Mouse (Mus musculus): Measurements from ENCODE around the gene Mrpl20. TPM values are rescaled to one million over a fixed set of nuclear protein-coding genes. Genes with fewer than 3 reads are reported as not detected.
A peak's percentile ranks its signal among the peaks of the same experiment; 100 is the strongest.

The Mrpl20 gene
- polyA plus RNA-seq (2014; fragmentation: Nextera tagmentation; extraction: Ambion mirVana): 146 and 160 TPM in 2 replicates

DNA sequence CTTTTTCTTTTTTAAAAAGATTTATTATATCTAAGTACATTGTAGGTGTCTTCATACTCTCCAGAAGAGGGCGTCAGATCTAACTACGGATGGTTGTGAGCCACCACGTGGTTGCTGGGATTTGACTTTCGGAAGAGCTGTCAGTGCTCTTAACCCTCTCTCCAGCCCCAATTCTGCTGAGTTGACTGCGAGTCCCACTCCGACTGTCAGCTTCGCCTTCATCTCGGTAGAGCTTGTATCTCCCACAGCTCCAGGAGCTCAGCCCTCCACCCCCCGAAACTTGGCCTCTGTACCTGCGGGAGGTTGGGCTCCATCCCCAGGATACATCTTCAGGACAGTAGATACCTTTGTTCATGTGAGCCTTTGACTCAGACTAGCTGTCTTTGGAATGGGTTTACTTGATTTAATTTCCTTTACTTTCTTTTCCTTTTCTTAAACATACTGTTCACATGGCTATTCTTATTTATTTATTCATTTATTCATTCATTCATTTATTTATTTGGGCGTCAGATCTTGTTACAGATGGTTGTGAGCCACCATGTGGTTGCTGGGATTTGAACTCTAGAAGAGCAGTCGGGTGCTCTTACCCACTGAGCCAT is at the start of gene Mrpl20:
Mrpl20 (plus strand) TSS at position 138 of the 599 bp plus-strand sequence.
- Histone ChIP-seq H3K4me1 (ENCODE audit: control insufficient read depth in 2 of 2, insufficient read depth in 2 of 2, low read length in 2 of 2) (peaks cover 6 to 14% of the 10 kb centered on the region in 2 experiments), H3K9ac (ENCODE audit: low read length) (peak within 1 kb of the TSS; percentile 83), H3K4me3 (ENCODE audit: control insufficient read depth in 1 of 2, insufficient read depth in 1 of 2, low read depth in 1 of 2, low read length in 2 of 2) (peak within 1 kb of the TSS; percentile 73 to 74), H3K9me3 (ENCODE audit: control insufficient read depth, low read length) (no peaks in the 10 kb centered on the region), H3K4me2 (ENCODE audit: low read length) (peak within 1 kb of the TSS; percentile 79), H3K36me3 (ENCODE audit: control insufficient read depth, insufficient read depth, low read length) (peaks cover 27% of the 10 kb centered on the region), H3K27me3 (ENCODE audit: control insufficient read depth, insufficient read depth, low read length) (no peaks in the 10 kb centered on the region), H3K27ac (replicated peaks in 1 of 2; ENCODE audit: control insufficient read depth in 1 of 2, insufficient read depth in 1 of 2, low read depth in 2 of 2, low read length in 2 of 2) (peak within 1 kb of the TSS; percentile 40 to 48)
- WGBS: 6% methylated on average over 12 of the region's 12 CpGs
- no peak for ATAC-seq (ENCODE audit: insufficient number of reproducible peaks, insufficient read depth, low FRiP score, low read depth)

- Histone ChIP-seq H3K4me1 (ENCODE audit: control insufficient read depth in 2 of 2, insufficient read depth in 2 of 2, low read length in 2 of 2) (peaks cover 12 to 34% of the 10 kb centered on the region in 2 experiments), H3K4me2 (ENCODE audit: low read length) (peak overlapping the region; percentile 27), H3K27ac (replicated peaks in 1 of 2; ENCODE audit: control insufficient read depth in 1 of 2, insufficient read depth in 1 of 2, low read depth in 2 of 2, low read length in 2 of 2) (peak overlapping the region in 1 of 2 experiments; percentile 30; a peak in 1 of 4 replicates)
These were observed 45.7 kb upstream of the Mrpl20 start for GRCm38 (mm10) chr4:155757011-155757410.

DNA sequence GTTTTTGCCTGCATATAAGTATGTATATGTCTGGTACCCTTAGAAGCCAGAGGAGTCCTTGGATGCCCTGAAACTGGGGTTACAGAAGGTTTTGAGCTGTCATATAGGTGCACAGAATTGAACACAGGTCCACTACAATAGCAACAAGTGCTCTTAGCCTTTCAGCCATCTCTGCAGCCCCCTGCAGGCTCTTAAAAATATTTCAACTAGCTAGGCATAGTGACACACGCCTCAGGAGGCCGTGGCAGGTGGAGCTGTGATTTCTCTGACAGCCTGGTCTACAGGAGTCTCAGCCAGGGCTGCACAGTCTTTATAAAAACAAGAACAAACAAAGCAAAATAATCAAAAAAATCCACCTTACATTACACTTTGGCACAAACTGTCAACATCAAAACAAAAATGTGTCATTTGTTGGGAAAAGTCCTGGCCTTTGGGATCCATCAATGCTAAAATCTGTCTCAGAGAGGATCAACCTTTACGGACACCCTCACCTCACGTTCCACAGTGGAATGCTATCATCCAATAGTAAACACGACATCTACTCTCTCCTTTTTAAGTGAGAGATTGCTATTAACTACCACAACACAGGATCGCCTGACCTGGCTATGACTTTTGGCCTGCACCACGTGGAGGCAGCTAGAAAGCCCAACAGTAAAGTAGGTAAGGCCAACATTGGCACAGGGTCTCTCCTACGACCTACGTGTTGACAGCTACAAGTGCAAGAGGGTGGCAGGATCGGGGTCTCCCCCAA is 42.6 kb upstream of the Mrpl20 start:
- peaks cover 31% of the 10 kb centered on the region for H3K36me3 ChIP-seq (ENCODE audit: control insufficient read depth, insufficient read depth, low read length)
- H3K9ac ChIP-seq (ENCODE audit: low read length): peak overlapping the region; percentile 81
- H3K4me1 ChIP-seq (ENCODE audit: control insufficient read depth in 2 of 2, insufficient read depth in 2 of 2, low read length in 2 of 2): peaks cover 12 to 35% of the 10 kb centered on the region in 2 experiments
- H3K27ac ChIP-seq (replicated peaks in 1 of 2; ENCODE audit: control insufficient read depth in 1 of 2, insufficient read depth in 1 of 2, low read depth in 2 of 2, low read length in 2 of 2): peak overlapping the region; percentile 57 to 87
- 0 out of 2 replicates have a peak, but pooled peaks have one; percentile 6 for ATAC-seq (ENCODE audit: insufficient number of reproducible peaks, insufficient read depth, low FRiP score, low read depth)
- WGBS: 2% methylated on average over 10 of the region's 10 CpGs
- H3K4me2 ChIP-seq (ENCODE audit: low read length): peak overlapping the region; percentile 94
- no peaks in the 10 kb centered on the region for H3K9me3 ChIP-seq (ENCODE audit: control insufficient read depth, low read length)
- no peaks in the 10 kb centered on the region for H3K27me3 ChIP-seq (ENCODE audit: control insufficient read depth, insufficient read depth, low read length)
- peak overlapping the region; percentile 63 to 85 for H3K4me3 ChIP-seq (ENCODE audit: control insufficient read depth in 1 of 2, insufficient read depth in 1 of 2, low read depth in 1 of 2, low read length in 2 of 2)

More at GRCm38 (mm10) chr4:155757011-155757410, 45.7 kb upstream of the Mrpl20 start:
- H3K36me3 ChIP-seq (ENCODE audit: control insufficient read depth, insufficient read depth, low read length): peaks cover 60% of the 10 kb centered on the region
- peak overlapping the region; percentile 17; the same call in 1 of the 2 replicates for H3K9ac ChIP-seq (ENCODE audit: low read length)
- 56% methylated on average over 12 of the region's 12 CpGs for WGBS
- H3K9me3 ChIP-seq (ENCODE audit: control insufficient read depth, low read length): no peaks in the 10 kb centered on the region
- H3K27me3 ChIP-seq (ENCODE audit: control insufficient read depth, insufficient read depth, low read length): no peaks in the 10 kb centered on the region
- no peak for ATAC-seq (ENCODE audit: insufficient number of reproducible peaks, insufficient read depth, low FRiP score, low read depth)
- no peak overlapping the region for H3K4me3 ChIP-seq (ENCODE audit: control insufficient read depth in 1 of 2, insufficient read depth in 1 of 2, low read depth in 1 of 2, low read length in 2 of 2)

DNA sequence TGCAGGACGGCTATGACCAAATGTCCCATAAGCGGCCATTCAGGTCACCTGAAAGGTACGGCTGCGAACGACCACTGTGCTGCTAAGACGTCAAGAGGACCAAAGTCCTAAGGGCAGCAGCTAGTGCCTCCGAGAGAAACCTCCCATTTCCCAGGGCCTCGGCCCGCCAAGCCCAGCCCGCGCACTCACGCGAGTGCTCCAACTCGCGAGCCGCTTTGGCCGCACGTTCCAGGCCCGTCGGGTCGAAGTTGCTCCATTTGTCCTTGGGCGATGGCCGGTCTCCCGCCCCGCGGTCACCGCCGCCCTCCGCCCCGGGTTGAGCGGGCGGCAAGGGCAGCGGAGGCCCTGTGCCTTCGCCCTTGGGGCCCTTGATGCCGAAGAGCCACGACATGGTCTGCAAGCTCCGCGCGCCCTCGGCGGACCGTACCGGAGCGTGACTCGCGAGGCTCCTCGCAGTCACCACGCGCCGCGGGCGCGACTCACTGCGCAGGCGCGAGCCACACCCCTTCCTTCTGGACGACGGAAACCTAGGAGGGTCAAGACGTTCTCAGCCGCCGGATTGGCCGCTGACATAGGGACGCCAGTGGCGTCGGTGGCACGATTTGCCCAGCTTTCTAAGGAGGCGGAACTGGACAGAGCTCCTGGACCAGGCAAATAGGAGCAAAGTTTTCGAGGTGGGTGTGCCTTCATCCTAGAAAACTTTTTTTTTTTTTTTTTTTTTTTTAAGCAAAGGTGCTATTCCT is 41.9 kb upstream of the Mrpl20 start, which contains the start of gene Atad3a:
Atad3a (minus strand) TSS at position 481 of the 743 bp plus-strand sequence.
- Histone ChIP-seq H3K9ac (ENCODE audit: low read length) (peak within 1 kb of the TSS; percentile 83), H3K27ac (replicated peaks in 1 of 2; ENCODE audit: control insufficient read depth in 1 of 2, insufficient read depth in 1 of 2, low read depth in 2 of 2, low read length in 2 of 2) (peak within 1 kb of the TSS; percentile 57 to 87), H3K36me3 (ENCODE audit: control insufficient read depth, insufficient read depth, low read length) (peaks cover 23% of the 10 kb centered on the region), H3K4me3 (ENCODE audit: control insufficient read depth in 1 of 2, insufficient read depth in 1 of 2, low read depth in 1 of 2, low read length in 2 of 2) (peak within 1 kb of the TSS; percentile 63 to 85), H3K4me1 (ENCODE audit: control insufficient read depth in 2 of 2, insufficient read depth in 2 of 2, low read length in 2 of 2) (peaks cover 12 to 35% of the 10 kb centered on the region in 2 experiments), H3K27me3 (ENCODE audit: control insufficient read depth, insufficient read depth, low read length) (no peaks in the 10 kb centered on the region), H3K4me2 (ENCODE audit: low read length) (peak within 1 kb of the TSS; percentile 97), H3K9me3 (ENCODE audit: control insufficient read depth, low read length) (no peaks in the 10 kb centered on the region)
- ATAC-seq (ENCODE audit: insufficient number of reproducible peaks, insufficient read depth, low FRiP score, low read depth): peak; percentile 91
- under 1% methylated on average over 68 of the region's 68 CpGs for WGBS

DNA sequence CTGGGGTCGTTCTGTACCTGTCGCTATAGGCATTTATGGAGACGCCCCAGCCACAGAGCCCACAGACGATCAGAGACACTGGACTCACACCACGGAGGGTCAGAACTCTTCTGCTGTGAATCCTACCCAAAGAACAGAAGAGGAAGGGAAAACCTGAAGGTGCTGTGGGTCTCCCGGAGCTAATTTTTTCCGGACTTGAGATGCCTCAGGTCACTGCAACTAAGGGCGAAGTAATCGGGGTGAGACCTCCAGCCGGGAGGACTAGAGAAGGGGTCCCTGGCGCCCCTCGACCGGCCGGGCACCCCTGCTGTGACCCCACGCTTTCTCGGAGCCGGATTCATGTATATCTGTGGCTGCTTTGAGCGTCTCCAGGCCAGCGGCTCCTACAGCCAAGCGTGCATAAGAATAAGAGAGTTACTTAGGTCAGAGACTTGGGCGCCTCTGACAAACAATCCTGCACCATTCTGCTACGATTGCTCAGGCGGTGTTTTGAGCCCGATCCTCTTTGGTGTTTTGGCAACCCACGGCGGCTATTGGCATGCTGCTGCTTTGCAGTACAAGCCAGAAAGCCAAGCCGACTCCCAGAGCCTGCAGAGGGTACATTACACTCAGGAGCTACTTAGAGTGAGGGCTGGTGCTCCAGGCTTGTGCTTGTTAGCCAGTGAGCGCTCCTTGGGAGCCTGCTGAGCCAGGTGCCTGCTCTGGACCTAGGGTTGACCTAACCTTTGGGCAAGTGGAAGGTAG is 41.1 kb upstream of the Mrpl20 start:
- Histone ChIP-seq H3K4me1 (ENCODE audit: control insufficient read depth in 2 of 2, insufficient read depth in 2 of 2, low read length in 2 of 2) (peaks cover 12 to 35% of the 10 kb centered on the region in 2 experiments), H3K27me3 (ENCODE audit: control insufficient read depth, insufficient read depth, low read length) (no peaks in the 10 kb centered on the region), H3K27ac (replicated peaks in 1 of 2; ENCODE audit: control insufficient read depth in 1 of 2, insufficient read depth in 1 of 2, low read depth in 2 of 2, low read length in 2 of 2) (peak overlapping the region in 1 of 2 experiments; percentile 48; a peak in 2 of 4 replicates), H3K36me3 (ENCODE audit: control insufficient read depth, insufficient read depth, low read length) (peaks cover 16% of the 10 kb centered on the region), H3K4me3 (ENCODE audit: control insufficient read depth in 1 of 2, insufficient read depth in 1 of 2, low read depth in 1 of 2, low read length in 2 of 2) (peak overlapping the region; percentile 63 to 85), H3K9ac (ENCODE audit: low read length) (peak overlapping the region; percentile 83), H3K9me3 (ENCODE audit: control insufficient read depth, low read length) (no peaks in the 10 kb centered on the region), H3K4me2 (ENCODE audit: low read length) (peak overlapping the region; percentile 97)
- 3% methylated on average over 28 of the region's 28 CpGs for WGBS
- no peak for ATAC-seq (ENCODE audit: insufficient number of reproducible peaks, insufficient read depth, low FRiP score, low read depth)

GRCm38 (mm10) chr4:155762357-155762756 is 40.3 kb upstream of the Mrpl20 start:
- no peak overlapping the region for H3K9ac ChIP-seq (ENCODE audit: low read length)
- no peak overlapping the region for H3K27ac ChIP-seq (replicated peaks in 1 of 2; ENCODE audit: control insufficient read depth in 1 of 2, insufficient read depth in 1 of 2, low read depth in 2 of 2, low read length in 2 of 2)
- WGBS: 78% methylated on average over 3 of the region's 3 CpGs
- peaks cover 7 to 29% of the 10 kb centered on the region in 2 experiments for H3K4me1 ChIP-seq (ENCODE audit: control insufficient read depth in 2 of 2, insufficient read depth in 2 of 2, low read length in 2 of 2)
- no peaks in the 10 kb centered on the region for H3K27me3 ChIP-seq (ENCODE audit: control insufficient read depth, insufficient read depth, low read length)
- H3K4me3 ChIP-seq (ENCODE audit: control insufficient read depth in 1 of 2, insufficient read depth in 1 of 2, low read depth in 1 of 2, low read length in 2 of 2): no peak overlapping the region
- no peak for ATAC-seq (ENCODE audit: insufficient number of reproducible peaks, insufficient read depth, low FRiP score, low read depth)
- H3K36me3 ChIP-seq (ENCODE audit: control insufficient read depth, insufficient read depth, low read length): peaks cover 8% of the 10 kb centered on the region; the same call in 1 of the 2 replicates
- no peaks in the 10 kb centered on the region for H3K9me3 ChIP-seq (ENCODE audit: control insufficient read depth, low read length)
- 0 out of 2 replicates have a peak overlapping the region, but pooled peaks have one; percentile 97 for H3K4me2 ChIP-seq (ENCODE audit: low read length)
